Mouse (Mus musculus): Measurements from ENCODE around the gene Cavin1. TPM values are rescaled to one million over a fixed set of nuclear protein-coding genes. Genes with fewer than 3 reads are reported as not detected.

Gene Cavin1
- total RNA-seq, 1 experiment, result 30.7 TPM

DNA sequence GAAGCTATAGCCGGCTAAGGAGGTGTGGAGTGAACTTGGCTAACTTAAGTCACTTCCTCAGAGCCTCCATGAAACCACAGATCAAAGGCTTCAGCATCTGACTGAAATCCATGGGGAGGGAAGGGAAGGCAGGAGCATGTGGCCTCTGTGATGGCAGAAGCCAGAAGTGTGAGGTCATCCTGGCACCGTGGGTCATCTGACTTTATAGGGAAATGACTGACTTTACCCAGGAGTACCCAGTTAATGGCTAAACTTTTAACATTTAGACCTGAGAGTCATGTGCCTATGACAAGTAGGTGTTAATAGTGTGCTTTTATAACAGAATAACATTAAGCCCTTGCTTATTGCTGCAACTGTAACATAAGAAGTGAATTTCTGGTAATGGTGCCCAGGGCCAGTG lies 62.6 kb downstream of the Cavin1 start:
- in situ Hi-C loops (cut with MboI; ENCODE audit: low sequenced_read_pairs in 2 of 2, unreplicated experiment in 2 of 2), result no loop called here
- Histone ChIP-seq H3K4me1 (ENCODE audit: control insufficient read depth in 2 of 2, insufficient read depth in 2 of 2, low read length in 2 of 2, poor library complexity in 1 of 2) (peaks cover 0 to 5% of the 10 kb centered on the region in 2 experiments; a peak in 1 of 4 replicates), H3K4me3 (ENCODE audit: insufficient read depth in 1 of 2, low read depth in 1 of 2, low read length in 2 of 2, poor library complexity in 1 of 2, severe bottlenecking in 1 of 2) (no peak overlapping the region), H3K36me3 (ENCODE audit: control insufficient read depth, insufficient read depth, low read length, poor library complexity, severe bottlenecking) (peaks cover 30% of the 10 kb centered on the region), H3K27ac (ENCODE audit: insufficient read depth, low read depth, low read length, poor library complexity, severe bottlenecking) (no peak overlapping the region), H3K9ac (ENCODE audit: insufficient read depth, low read depth, low read length, poor library complexity, severe bottlenecking) (no peak overlapping the region), H3K9me3 (ENCODE audit: control insufficient read depth, insufficient read depth, low read depth, low read length) (no peaks in the 10 kb centered on the region)
- no peak for TF ChIP-seq ZNF384 (IDR thresholded peaks at IDR 0.05; ENCODE audit: low read depth, low read length)
- TF ChIP-seq MAFK (IDR thresholded peaks at IDR 0.05; ENCODE audit: insufficient read depth, low read depth, low read length), result no peak
- no peak for TF ChIP-seq ZC3H11A (IDR thresholded peaks at IDR 0.05; ENCODE audit: borderline replicate concordance, low read depth, low read length)
- no peak for TF ChIP-seq CHD2 (IDR thresholded peaks at IDR 0.05; ENCODE audit: low read depth, low read length)
- no peak for TF ChIP-seq HCFC1 (IDR thresholded peaks at IDR 0.05; ENCODE audit: borderline replicate concordance, insufficient read depth, low read length)
- DNase-seq (ENCODE audit: low read depth, low spot score), result no peak

- TF ChIP-seq HCFC1 (IDR thresholded peaks at IDR 0.05; ENCODE audit: borderline replicate concordance, insufficient read depth, low read length), result no peak
- TF ChIP-seq ZC3H11A (IDR thresholded peaks at IDR 0.05; ENCODE audit: borderline replicate concordance, low read depth, low read length), result no peak
- no peak for TF ChIP-seq CHD2 (IDR thresholded peaks at IDR 0.05; ENCODE audit: low read depth, low read length)
- no peak for TF ChIP-seq MAFK (IDR thresholded peaks at IDR 0.05; ENCODE audit: insufficient read depth, low read depth, low read length)
- TF ChIP-seq ZNF384 (IDR thresholded peaks at IDR 0.05; ENCODE audit: low read depth, low read length), result no peak
- H3K36me3 ChIP-seq (ENCODE audit: control insufficient read depth, insufficient read depth, low read length, poor library complexity, severe bottlenecking), result peaks cover 31% of the 10 kb centered on the region
- DNase-seq (ENCODE audit: low read depth, low spot score), result no peak
- in situ Hi-C loops (cut with MboI; ENCODE audit: low sequenced_read_pairs in 2 of 2, unreplicated experiment in 2 of 2), result no loop called here
- no peak overlapping the region for H3K9ac ChIP-seq (ENCODE audit: insufficient read depth, low read depth, low read length, poor library complexity, severe bottlenecking)
- no peak overlapping the region for H3K27ac ChIP-seq (ENCODE audit: insufficient read depth, low read depth, low read length, poor library complexity, severe bottlenecking)
- H3K4me3 ChIP-seq (ENCODE audit: insufficient read depth in 1 of 2, low read depth in 1 of 2, low read length in 2 of 2, poor library complexity in 1 of 2, severe bottlenecking in 1 of 2), result no peak overlapping the region
- no peaks in the 10 kb centered on the region for H3K9me3 ChIP-seq (ENCODE audit: control insufficient read depth, insufficient read depth, low read depth, low read length)
- H3K4me1 ChIP-seq (ENCODE audit: control insufficient read depth in 2 of 2, insufficient read depth in 2 of 2, low read length in 2 of 2, poor library complexity in 1 of 2), result peaks cover 0 to 5% of the 10 kb centered on the region in 2 experiments; a peak in 1 of 4 replicates
Observed at GRCm38 (mm10) chr11:100906885-100907284, 63.8 kb downstream of the Cavin1 start.

Other genes starting within 250 kb of the Cavin1 start
- gene Rab5c, start 232.7 kb downstream of the Cavin1 start, total RNA-seq (2012; rRNA removed), result 83.8 and 124 TPM in 2 replicates
- 0.45 and 0.48 TPM in 2 replicates for gene Kcnh4, start 210.9 kb downstream of the Cavin1 start, total RNA-seq (2012; rRNA removed)
- not detected in 2 replicates for gene Hcrt, start 208.0 kb downstream of the Cavin1 start, total RNA-seq (2012; rRNA removed)
- 16.5 and 26.4 TPM in 2 replicates for gene Ghdc, start 199.9 kb downstream of the Cavin1 start, total RNA-seq (2012; rRNA removed)
- 3.4 and 4.3 TPM in 2 replicates for gene Stat5b, start 120.2 kb downstream of the Cavin1 start, total RNA-seq (2012; rRNA removed)
- 1.7 TPM in 2 replicates for gene Stat5a, start 111.5 kb downstream of the Cavin1 start, total RNA-seq (2012; rRNA removed)
- 61.5 and 78.9 TPM in 2 replicates for gene Stat3, start 31.3 kb downstream of the Cavin1 start, total RNA-seq (2012; rRNA removed)
- 38.1 and 43.4 TPM in 2 replicates for gene Atp6v0a1, start 38.6 kb upstream of the Cavin1 start, total RNA-seq (2012; rRNA removed)
- 4.7 and 9.2 TPM in 2 replicates for gene Naglu, start 99.1 kb upstream of the Cavin1 start, total RNA-seq (2012; rRNA removed)
- gene Hsd17b1, start 107.5 kb upstream of the Cavin1 start, total RNA-seq (2012; rRNA removed), result 2.4 and 3.4 TPM in 2 replicates
- 21.9 and 22.9 TPM in 2 replicates for gene Coasy, start 111.7 kb upstream of the Cavin1 start, total RNA-seq (2012; rRNA removed)
- 30.7 and 42.0 TPM in 2 replicates for gene Mlx, start 116.4 kb upstream of the Cavin1 start, total RNA-seq (2012; rRNA removed)
- 20.6 and 31.5 TPM in 2 replicates for gene Psmc3ip, start 124.5 kb upstream of the Cavin1 start, total RNA-seq (2012; rRNA removed)
- 60.4 and 65.2 TPM in 2 replicates for gene Retreg3, start 149.0 kb upstream of the Cavin1 start, total RNA-seq (2012; rRNA removed)
- gene Tubg1, start 149.1 kb upstream of the Cavin1 start, total RNA-seq (2012; rRNA removed), result 27.5 and 38.6 TPM in 2 replicates
- gene Tubg2, start 185.0 kb upstream of the Cavin1 start, total RNA-seq (2012; rRNA removed), result 0.31 and 0.74 TPM in 2 replicates
- gene Cntnap1, start 199.6 kb upstream of the Cavin1 start, total RNA-seq (2012; rRNA removed), result 0.18 and 0.58 TPM in 2 replicates
- gene Plekhh3, start 200.5 kb upstream of the Cavin1 start, total RNA-seq (2012; rRNA removed), result 3.4 and 5.1 TPM in 2 replicates
- gene Ccr10, start 204.6 kb upstream of the Cavin1 start, total RNA-seq (2012; rRNA removed), result 0.31 TPM in 1 of 2 replicates, not detected in the other